Mouse (Mus musculus): ENCODE results near the gene Slc12a6.

GRCm38 (mm10) chr2:112284363-112285030 is 18.9 kb downstream of the Slc12a6 start:
- TF ChIP-seq CTCF (IDR thresholded peaks at IDR 0.05; ENCODE audit: insufficient read depth, low read length) (no peak), POLR2A (IDR thresholded peaks at IDR 0.05; ENCODE audit: borderline replicate concordance, extremely low read depth, low read depth, low read length) (peak; percentile 73; the same call in 1 of the 2 replicates)

Measured in lung, adult 2 months (tissue).